Mouse (Mus musculus): ENCODE measurements around the gene Atad3a. TPM values are rescaled to one million over a fixed set of nuclear protein-coding genes. Genes with fewer than 3 reads are reported as not detected.

Atad3a gene
- total and polyA plus RNA-seq, 3 experiments: 133 to 216 (median 154) TPM

- TF ChIP-seq USF1 (IDR thresholded peaks at IDR 0.05; ENCODE audit: low read depth, low read length) (peak; percentile 72), POLR2A (IDR thresholded peaks at IDR 0.05; ENCODE audit: low read depth, low read length) (peak; percentile 44; the same call in 1 of the 2 replicates), JUN (IDR thresholded peaks at IDR 0.05; ENCODE audit: insufficient read depth, low read depth, low read length) (no peak), MAZ (IDR thresholded peaks at IDR 0.05; ENCODE audit: low read depth, low read length) (no peak), JUND (conservative IDR thresholded peaks at IDR 0.05; ENCODE audit: low read depth, low read length) (no peak), NELFE (IDR thresholded peaks at IDR 0.05; ENCODE audit: low read depth, low read length) (peak; percentile 61)
Observed at GRCm38 (mm10) chr4:155802741-155803339, 41.9 kb upstream of the Atad3a start, which contains the start of gene Mrpl20 (continued).

- Histone ChIP-seq H3K27ac (ENCODE audit: insufficient read depth, low read depth) (no peak overlapping the region), H3K4me1 (ENCODE audit: control insufficient read depth in 1 of 2, insufficient read depth in 2 of 2) (peaks cover 10 to 22% of the 10 kb centered on the region in 2 experiments), H3K4me3 (replicated peaks in 1 of 3; ENCODE audit: low read depth in 2 of 3, low read length in 2 of 3, poor library complexity in 1 of 3) (no peak overlapping the region), H3K27me3 (replicated peaks) (peaks cover 7% of the 10 kb centered on the region), H3K36me3 (replicated peaks in 1 of 2; ENCODE audit: control insufficient read depth in 1 of 2, insufficient read depth in 1 of 2, low read length in 1 of 2) (peaks cover 8 to 22% of the 10 kb centered on the region in 2 experiments), H3K79me2 (replicated peaks; ENCODE audit: control insufficient read depth, extremely low read depth, insufficient read depth, poor library complexity, severe bottlenecking) (peaks cover 28% of the 10 kb centered on the region), H3K9me3 (replicated peaks; ENCODE audit: low read length) (no peaks in the 10 kb centered on the region), H3K9ac (ENCODE audit: insufficient read depth, low read depth) (no peak overlapping the region), H3K4me2 (ENCODE audit: insufficient read depth, low read depth, poor library complexity, severe bottlenecking) (no peak overlapping the region)
- no peak for TF ChIP-seq JUND (conservative IDR thresholded peaks at IDR 0.05; ENCODE audit: low read depth, low read length)
- TF ChIP-seq ETS1 (conservative IDR thresholded peaks at IDR 0.05; ENCODE audit: low read depth, low read length): no peak
- no peak for TF ChIP-seq RAD21 (IDR thresholded peaks at IDR 0.05; ENCODE audit: low read depth, low read length)
- no peak for TF ChIP-seq MAFK (IDR thresholded peaks at IDR 0.05; ENCODE audit: insufficient replicate concordance, low read length)
- no peak for TF ChIP-seq USF2 (conservative IDR thresholded peaks at IDR 0.05; ENCODE audit: low read depth, low read length)
- no peak for TF ChIP-seq POLR2AphosphoS2 (IDR thresholded peaks at IDR 0.05; ENCODE audit: low read depth, low read length)
- TF ChIP-seq TBP (conservative IDR thresholded peaks at IDR 0.05; ENCODE audit: low read depth, low read length): no peak
- no peak for TF ChIP-seq E2F4 (IDR thresholded peaks at IDR 0.05; ENCODE audit: insufficient replicate concordance, low read depth, low read length)
- in situ Hi-C loops (cut with MboI; ENCODE audit: low pct_ligation_motif_present, low pct_unique_long_range_greater_than_20kb, low sequenced_read_pairs): no loop called here
- dilution Hi-C loops (cut with MboI; ENCODE audit: extremely low pct_ligation_motif_present, extremely low pct_unique_long_range_greater_than_20kb, low sequenced_read_pairs): no loop called here
- no peak for DNase-seq (ENCODE audit: extremely low read depth)
Observed at GRCm38 (mm10) chr4:155802075-155802474, 41.2 kb upstream of the Atad3a start.

- Histone ChIP-seq H3K4me3 (replicated peaks in 1 of 3; ENCODE audit: low read depth in 2 of 3, low read length in 2 of 3, poor library complexity in 1 of 3) (no peak overlapping the region), H3K9me3 (replicated peaks; ENCODE audit: low read length) (no peaks in the 10 kb centered on the region), H3K27ac (ENCODE audit: insufficient read depth, low read depth) (no peak overlapping the region), H3K4me2 (ENCODE audit: insufficient read depth, low read depth, poor library complexity, severe bottlenecking) (no peak overlapping the region), H3K9ac (ENCODE audit: insufficient read depth, low read depth) (no peak overlapping the region), H3K36me3 (replicated peaks in 1 of 2; ENCODE audit: control insufficient read depth in 1 of 2, insufficient read depth in 1 of 2, low read length in 1 of 2) (no peaks in the 10 kb centered on the region), H3K4me1 (ENCODE audit: control insufficient read depth in 1 of 2, insufficient read depth in 2 of 2) (peaks cover 0 to 2% of the 10 kb centered on the region in 2 experiments; a peak in 1 of 4 replicates), H3K79me2 (replicated peaks; ENCODE audit: control insufficient read depth, extremely low read depth, insufficient read depth, poor library complexity, severe bottlenecking) (no peaks in the 10 kb centered on the region), H3K27me3 (replicated peaks) (peaks cover 38% of the 10 kb centered on the region)
- in situ Hi-C loops (cut with MboI; ENCODE audit: low pct_ligation_motif_present, low pct_unique_long_range_greater_than_20kb, low sequenced_read_pairs): no loop called here
- TF ChIP-seq USF2 (conservative IDR thresholded peaks at IDR 0.05; ENCODE audit: low read depth, low read length) (no peak), HCFC1 (IDR thresholded peaks at IDR 0.05; ENCODE audit: low read depth, low read length) (no peak), POLR2AphosphoS2 (IDR thresholded peaks at IDR 0.05; ENCODE audit: low read depth, low read length) (no peak), MXI1 (IDR thresholded peaks at IDR 0.05; ENCODE audit: low read depth, low read length) (no peak), ZKSCAN1 (IDR thresholded peaks at IDR 0.05; ENCODE audit: borderline replicate concordance, low read depth, low read length) (no peak), NRF1 (IDR thresholded peaks at IDR 0.05; ENCODE audit: low read depth, low read length) (no peak), TCF12 (IDR thresholded peaks at IDR 0.05; ENCODE audit: low read depth, low read length) (no peak), ZMIZ1 (IDR thresholded peaks at IDR 0.05; ENCODE audit: low read depth, low read length) (no peak), ETS1 (conservative IDR thresholded peaks at IDR 0.05; ENCODE audit: low read depth, low read length) (no peak), JUND (conservative IDR thresholded peaks at IDR 0.05; ENCODE audit: low read depth, low read length) (no peak)
- no peak for DNase-seq (ENCODE audit: extremely low read depth)
- dilution Hi-C loops (cut with MboI; ENCODE audit: extremely low pct_ligation_motif_present, extremely low pct_unique_long_range_greater_than_20kb, low sequenced_read_pairs): no loop called here
Observed at GRCm38 (mm10) chr4:155793730-155794129, 32.8 kb upstream of the Atad3a start.
